Mouse (Mus musculus) urinary bladder, postnatal 36 days (tissue): ENCODE measurements at regions not wholly inside any gene's neighbourhood (a gene's known extent, or its start where the extent isn't known, plus 50 kb on each side); places are given as distances from the start of the nearest gene placed in this dataset.

Source experiments
- DNase-seq, 2 experiments: peaks; one replicate each; pipeline ENCODE4 v3.0.0; 2022; ENCODE audit warnings: low spot score in 2 of 2, mixed read lengths in 1 of 2

- no peak for DNase-seq
These were observed 145.1 kb downstream of the Pcdh10 start for GRCm38 (mm10) chr3:45523281-45523680.

GRCm38 (mm10) chr3:45547091-45547490, 168.9 kb downstream of the Pcdh10 start:
- DNase-seq: no peak

GRCm38 (mm10) chr3:45555736-45556135, 177.5 kb downstream of the Pcdh10 start:
- DNase-seq: peak in 1 of 2 experiments; percentile 8

- no peak for DNase-seq
These were observed 194.8 kb downstream of the Pcdh10 start for GRCm38 (mm10) chr3:45572995-45573394.

GRCm38 (mm10) chr3:45577035-45577434, 198.8 kb downstream of the Pcdh10 start:
- no peak for DNase-seq

GRCm38 (mm10) chr3:45593561-45593960, 215.4 kb downstream of the Pcdh10 start:
- no peak for DNase-seq

GRCm38 (mm10) chr3:45602278-45602677, 224.1 kb downstream of the Pcdh10 start:
- DNase-seq: no peak

GRCm38 (mm10) chr3:45603151-45603550, 225.0 kb downstream of the Pcdh10 start:
- DNase-seq: no peak

- no peak for DNase-seq
These were observed 242.5 kb downstream of the Pcdh10 start for GRCm38 (mm10) chr3:45620729-45621128.

- no peak for DNase-seq
These were observed 267.8 kb downstream of the Pcdh10 start for GRCm38 (mm10) chr3:45645856-45646450.

GRCm38 (mm10) chr3:45649361-45649760, 271.2 kb downstream of the Pcdh10 start:
- no peak for DNase-seq

- no peak for DNase-seq
These were observed 278.8 kb downstream of the Pcdh10 start for GRCm38 (mm10) chr3:45657023-45657422.

GRCm38 (mm10) chr3:45658093-45658776, 280.0 kb downstream of the Pcdh10 start:
- DNase-seq: no peak

GRCm38 (mm10) chr3:45659052-45659451, 280.9 kb downstream of the Pcdh10 start:
- DNase-seq: no peak

GRCm38 (mm10) chr3:45670434-45670833, 292.2 kb downstream of the Pcdh10 start:
- DNase-seq: no peak

- no peak for DNase-seq
These were observed 299.5 kb downstream of the Pcdh10 start for GRCm38 (mm10) chr3:45677672-45678071.

- DNase-seq: no peak
These were observed 303.2 kb downstream of the Pcdh10 start for GRCm38 (mm10) chr3:45681410-45681809.

GRCm38 (mm10) chr3:45707891-45708290, 329.7 kb downstream of the Pcdh10 start:
- no peak for DNase-seq
